Mouse (Mus musculus): Measurements from ENCODE around the gene Pax9. TPM values are rescaled to one million over a fixed set of nuclear protein-coding genes. Genes with fewer than 3 reads are reported as not detected.

The Pax9 gene
- polyA plus RNA-seq, 2 experiments from 2014 or later = not detected

DNA sequence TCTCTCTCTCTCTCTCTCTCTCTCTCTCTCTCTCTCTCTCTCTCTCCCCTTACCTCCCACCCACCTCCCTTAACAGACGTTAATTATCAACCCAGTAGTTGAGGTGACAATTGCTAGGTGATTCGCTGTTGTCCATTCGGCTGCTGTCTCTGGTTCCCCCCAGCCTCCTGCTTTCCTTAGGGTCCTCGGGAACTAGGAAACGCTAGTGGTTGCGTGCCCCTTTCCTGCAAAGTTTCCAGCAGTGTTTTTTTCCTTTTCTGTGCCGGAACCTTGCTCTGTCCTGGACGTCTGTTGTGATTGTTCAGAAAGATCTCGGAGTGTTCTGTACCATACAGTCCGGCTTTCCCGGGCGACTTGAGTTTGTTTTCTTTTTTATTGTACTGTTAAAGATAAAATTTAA, 6.2 kb downstream of the Pax9 start:
- no peak for ATAC-seq

DNA sequence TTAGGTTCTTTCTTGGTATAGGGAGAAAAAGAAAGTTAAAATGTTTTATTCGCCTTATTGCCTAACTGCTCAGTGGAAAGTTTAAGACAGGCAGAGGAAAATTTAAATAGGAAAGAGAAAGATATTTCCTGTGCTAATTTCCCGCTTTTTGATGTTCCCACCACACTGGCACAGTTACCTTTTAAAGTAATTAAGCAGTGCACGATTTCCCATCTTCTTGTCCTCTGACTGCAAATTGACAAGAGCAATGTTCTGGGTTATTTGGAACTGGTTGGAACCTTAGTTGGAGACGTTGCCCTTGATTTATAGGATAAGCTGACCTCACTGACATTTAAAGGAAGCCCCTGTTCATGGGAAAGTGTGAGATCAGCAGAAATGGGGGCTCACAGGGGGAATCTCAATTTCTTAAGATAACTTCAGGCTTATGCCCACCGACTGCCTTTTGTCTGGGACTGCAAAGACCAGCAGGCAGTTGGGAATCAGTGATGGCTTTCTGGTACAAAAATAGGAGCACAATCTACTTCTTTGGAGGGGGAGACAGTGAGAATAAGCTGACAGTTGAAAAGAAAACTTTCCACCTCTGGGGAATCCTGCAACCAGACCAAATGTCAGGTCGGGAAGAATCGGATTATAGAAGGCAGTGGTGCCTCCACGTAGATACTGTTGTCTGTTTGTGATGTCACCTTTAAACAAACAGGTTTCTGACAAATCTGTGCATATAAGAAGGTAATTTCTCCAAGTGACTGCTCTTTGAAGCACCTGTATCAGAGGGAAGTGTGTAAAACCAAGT, 6.8 kb downstream of the Pax9 start:
- ATAC-seq = no peak

DNA sequence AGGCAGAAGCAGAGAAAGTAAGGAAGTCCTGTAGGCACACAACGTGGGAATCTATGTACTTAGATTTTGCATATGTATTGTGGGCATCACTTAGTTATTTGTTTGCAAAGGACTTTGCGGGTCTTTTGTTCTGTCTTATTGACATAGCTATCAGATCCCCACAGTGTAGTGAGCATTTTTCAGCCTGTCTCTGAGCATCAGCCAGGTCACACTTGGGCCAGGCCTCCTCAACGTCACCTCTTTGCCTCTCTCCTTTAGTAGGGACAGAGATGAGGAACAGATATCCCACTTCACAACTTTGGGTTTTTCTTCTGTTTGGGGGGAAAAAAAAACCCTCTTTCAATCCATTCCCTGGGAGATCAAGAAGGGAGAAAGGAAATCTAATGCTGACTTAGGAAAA, 7.8 kb downstream of the Pax9 start:
- ATAC-seq = no peak

DNA sequence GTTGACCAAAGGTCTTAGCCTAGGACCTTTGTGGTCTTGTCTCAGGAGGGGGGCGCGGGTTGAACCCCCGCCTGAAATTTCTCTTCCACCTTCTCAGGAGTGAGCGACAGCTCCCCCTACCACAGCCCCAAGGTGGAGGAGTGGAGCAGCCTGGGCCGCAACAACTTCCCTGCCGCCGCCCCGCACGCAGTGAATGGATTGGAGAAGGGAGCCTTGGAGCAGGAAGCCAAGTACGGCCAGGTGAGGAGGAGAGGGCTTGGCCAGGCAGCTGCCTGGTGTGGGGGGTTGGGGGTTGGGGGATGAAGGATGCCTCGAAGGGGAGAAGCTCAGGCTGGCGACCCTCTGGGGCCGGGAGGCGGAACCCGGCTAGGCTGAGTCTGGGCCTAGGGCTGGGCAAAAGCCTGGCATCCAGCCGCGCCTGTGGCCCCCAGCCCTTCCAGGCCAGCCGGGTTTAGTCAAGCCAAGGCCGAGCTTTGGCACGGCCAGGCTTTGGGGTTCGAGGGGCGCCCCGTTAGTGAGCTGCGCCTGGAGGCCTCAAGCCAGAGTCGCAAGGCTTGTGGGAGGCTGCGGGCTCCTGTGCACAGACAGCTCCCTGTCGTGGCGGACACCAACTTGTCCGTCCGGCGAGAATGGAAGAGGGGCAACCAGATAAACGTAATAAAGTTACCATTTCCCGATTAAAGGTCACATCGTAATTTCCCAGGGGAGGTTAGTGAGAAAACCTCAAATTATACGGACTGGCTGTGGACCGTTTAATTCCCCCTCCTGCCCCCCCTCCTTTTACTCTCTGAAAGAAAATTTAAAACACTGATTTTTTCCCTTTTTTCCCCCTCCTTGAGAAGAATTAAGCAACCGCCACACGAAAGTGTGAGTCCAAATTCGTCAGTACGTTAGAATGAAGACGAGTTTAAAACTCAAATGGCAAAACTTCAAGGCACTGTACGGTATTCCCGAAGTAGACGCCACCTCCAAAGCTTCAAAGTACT, 8.6 kb downstream of the Pax9 start:
- ATAC-seq = no peak

DNA sequence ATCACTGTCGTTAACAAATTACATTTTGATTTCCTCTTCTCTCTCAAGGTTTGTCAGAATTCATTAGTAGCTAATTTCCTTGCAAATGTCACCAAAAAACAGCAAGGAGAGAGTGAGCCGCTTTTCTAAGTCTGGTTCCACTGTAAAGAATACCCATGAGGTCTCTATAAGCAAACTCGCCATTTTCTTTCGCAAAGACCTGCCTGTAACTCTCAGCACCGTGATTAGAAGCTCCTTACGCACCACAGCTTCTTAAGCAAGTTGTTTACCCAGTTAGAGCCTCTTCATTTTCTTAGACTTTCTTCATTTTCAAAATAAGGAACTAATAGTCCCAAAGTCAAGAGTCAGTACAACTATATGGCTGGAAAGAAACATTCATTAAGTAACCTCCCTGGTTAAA, 9.4 kb downstream of the Pax9 start:
- no peak for ATAC-seq

DNA sequence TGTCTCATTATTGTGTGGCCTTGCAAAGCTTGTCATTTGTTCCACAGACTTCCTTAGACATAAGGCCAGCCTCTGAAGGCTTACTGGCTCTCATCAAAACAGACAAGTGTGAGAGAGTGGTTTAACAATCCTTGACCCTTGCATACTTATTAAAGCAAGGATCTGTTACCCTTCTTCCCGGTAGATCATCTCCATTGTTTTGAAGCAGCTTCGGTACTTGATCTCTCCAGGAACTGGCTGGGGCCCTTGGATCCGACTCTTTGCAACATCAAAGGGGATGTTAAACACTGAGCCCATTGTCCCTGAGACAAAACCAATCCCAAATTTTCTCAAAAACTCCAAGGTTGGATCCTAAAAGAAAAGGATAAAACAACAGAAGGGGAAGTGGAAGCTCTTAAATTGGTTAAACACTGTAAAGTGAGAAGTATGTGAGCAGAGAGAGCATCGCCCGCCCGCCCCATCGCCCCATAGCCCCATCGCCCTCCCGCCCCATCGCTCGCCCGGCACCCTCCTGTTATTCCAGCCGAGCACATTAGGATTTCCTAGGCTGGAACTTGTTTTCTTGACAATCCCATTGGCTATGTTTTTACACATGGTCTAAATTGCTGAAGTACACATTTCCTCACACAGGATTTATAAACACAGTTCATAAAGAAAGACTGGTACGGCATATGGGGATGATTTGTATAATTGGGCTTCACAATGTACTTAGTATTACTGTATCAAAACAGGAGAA, 26.6 kb downstream of the Pax9 start:
- ATAC-seq = no peak

DNA sequence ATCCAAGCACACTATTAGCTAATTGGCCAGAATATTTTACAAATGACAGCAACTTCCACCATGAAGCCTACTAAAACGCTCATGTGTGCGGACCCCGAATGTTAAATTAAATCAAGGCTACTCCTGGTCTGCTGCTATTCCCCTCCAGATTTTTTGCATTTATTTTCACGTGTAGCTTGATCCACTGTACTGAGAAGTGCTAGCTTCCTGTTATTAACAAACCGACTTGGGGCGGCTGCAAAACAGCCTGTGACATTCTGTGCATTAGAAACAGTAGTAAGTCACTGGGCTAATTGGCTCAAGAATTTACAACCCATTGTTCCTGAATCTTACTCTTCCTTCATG, 27.1 kb downstream of the Pax9 start:
- ATAC-seq = no peak

DNA sequence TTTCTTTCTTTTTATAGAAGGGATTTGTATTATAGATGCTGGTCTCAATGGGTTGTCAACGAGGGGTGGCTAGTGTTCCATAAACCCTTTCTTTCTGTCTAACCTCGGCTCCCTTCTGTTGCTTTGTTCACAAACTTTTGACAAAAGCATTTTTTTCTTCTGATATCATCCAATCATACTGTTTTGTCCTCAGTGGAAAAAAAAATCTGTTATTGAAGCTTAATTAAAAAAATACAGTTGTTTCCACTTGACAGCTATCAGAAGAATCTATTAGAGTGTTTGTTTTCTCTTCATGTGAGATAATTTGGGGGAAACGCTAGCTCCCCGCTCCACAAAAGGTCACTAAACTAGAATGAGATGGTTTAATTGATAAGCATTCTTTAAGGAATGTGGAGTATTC, 36.1 kb downstream of the Pax9 start:
- ATAC-seq = no peak

DNA sequence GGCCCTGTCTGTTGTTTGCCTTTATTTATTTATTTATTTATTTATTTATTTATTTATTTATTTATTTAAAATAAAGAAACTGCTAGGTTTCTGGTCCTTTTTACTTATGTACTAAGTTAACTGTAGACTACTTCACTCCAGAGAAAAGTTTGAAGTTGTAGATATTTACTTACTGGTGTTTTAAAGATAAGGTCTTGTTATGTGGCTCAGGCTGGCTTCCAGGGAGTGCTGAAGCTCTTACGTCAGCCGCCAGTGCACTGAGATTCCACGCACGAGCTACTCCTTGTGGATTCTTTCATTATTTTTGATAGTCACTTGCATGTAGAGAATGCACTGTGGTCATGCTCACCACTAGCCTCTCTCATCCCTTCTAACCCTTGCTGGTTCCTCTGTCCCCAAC, 45.5 kb downstream of the Pax9 start:
- ATAC-seq = no peak

Other genes starting within 250 kb of the Pax9 start
- gene Nkx2-1, start 154.9 kb upstream of the Pax9 start, polyA plus RNA-seq (2017; shearing (Covaris generic)) = not detected
- gene Nkx2-9, start 78.5 kb upstream of the Pax9 start, polyA plus RNA-seq (2017; shearing (Covaris generic)) = not detected